Mouse (Mus musculus): Measurements from ENCODE around the gene Rflnb. TPM values are rescaled to one million over a fixed set of nuclear protein-coding genes. Genes with fewer than 3 reads are reported as not detected.

The Rflnb gene
- total RNA-seq (2021) = 10 to 100 TPM; 16.2 to 23.1 TPM
- long read RNA-seq, experiment 1, transcript Rflnb-201 (3 exons, 3,512 nt) = major isoform, 12 of 20 reads
- long read RNA-seq, experiment 1, partial matches to known transcripts = 0 of 20 reads
- long read RNA-seq, experiment 1, other reads (novel, unspliced or antisense) = 8 of 20 reads
- long read RNA-seq, experiment 2, transcript Rflnb-201 (3 exons, 3,512 nt) = major isoform, 8 of 13 reads
- long read RNA-seq, experiment 2, partial matches to known transcripts = 0 of 13 reads
- long read RNA-seq, experiment 2, other reads (novel, unspliced or antisense) = 5 of 13 reads

DNA sequence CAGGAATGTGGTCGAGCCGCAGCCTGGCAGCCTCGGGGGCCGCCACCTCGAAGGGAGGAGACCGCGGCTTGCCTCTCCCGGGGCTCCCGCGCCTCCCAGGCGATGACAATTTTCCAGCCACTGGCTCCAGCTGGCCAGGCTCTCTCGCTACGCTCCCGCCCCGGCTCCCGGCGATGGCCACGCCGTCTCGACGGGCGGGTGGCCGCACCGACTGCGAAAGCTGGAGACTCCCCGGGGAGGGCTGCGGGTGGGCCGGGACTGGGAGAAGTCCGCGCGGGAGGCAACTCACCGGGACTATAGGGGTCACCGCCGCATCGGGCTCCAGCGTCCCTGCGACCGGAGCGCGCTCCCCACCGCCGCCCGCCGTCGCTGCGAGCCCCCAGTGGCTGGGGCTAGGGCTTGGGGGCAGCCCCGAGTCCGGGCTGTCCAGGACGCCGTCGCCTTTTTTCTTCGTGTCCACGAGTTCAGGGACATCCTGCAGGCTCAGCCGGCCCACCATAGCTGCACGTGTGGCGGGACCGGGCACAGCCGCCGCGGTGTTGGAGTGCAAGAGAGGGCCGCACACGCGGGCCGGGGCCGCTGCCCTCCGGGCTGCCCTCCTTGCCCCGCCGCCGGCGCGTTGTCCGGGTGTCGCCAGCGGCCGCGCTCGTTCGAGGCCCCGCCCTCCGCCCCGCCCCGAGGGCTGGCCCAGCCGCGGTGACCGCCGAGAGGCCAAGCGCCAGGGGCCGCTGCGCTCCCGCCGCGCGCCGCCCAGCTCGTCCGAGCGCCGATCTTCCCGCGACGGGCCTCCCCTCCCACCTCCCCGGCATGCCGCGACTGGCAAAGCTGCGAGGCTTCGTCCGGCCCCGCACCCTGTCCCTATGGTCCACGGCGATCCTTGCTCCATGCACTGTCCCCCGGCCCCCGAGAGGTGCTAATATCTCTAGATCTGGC, at the start of gene Rflnb:
Gene Rflnb (minus strand): TSS at position 644 of the 933 bp plus-strand sequence.
- DNase-seq = peak; percentile 85 to 87
- intact Hi-C loops (cut with DNase I) = loop anchor here (5.0 kb wide), 2 partner anchors 55 to 140 kb away; no protein-coding TSS in a partner anchor

DNA sequence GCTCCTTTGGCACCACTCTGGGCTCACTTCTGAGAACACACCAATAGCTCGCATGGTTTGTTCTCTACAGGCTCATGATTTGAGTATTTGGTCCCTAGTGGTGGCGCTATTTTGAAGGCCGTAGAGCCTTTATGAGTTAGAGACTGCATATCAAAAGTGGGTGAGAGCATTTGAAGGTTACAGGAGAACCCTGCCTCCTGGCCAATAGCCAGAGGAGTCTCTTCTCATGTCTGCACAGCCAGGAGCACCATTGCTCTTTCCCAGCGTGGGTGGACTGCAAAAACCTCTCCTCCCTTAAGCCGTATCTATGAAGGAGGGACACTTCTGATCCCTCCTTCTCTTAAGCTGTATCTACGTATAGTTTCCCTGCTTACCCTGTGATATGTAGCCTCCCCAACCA, 49.8 kb upstream of the Rflnb start:
- intact Hi-C loops (cut with DNase I) = no loop called here
- DNase-seq = no peak

DNA sequence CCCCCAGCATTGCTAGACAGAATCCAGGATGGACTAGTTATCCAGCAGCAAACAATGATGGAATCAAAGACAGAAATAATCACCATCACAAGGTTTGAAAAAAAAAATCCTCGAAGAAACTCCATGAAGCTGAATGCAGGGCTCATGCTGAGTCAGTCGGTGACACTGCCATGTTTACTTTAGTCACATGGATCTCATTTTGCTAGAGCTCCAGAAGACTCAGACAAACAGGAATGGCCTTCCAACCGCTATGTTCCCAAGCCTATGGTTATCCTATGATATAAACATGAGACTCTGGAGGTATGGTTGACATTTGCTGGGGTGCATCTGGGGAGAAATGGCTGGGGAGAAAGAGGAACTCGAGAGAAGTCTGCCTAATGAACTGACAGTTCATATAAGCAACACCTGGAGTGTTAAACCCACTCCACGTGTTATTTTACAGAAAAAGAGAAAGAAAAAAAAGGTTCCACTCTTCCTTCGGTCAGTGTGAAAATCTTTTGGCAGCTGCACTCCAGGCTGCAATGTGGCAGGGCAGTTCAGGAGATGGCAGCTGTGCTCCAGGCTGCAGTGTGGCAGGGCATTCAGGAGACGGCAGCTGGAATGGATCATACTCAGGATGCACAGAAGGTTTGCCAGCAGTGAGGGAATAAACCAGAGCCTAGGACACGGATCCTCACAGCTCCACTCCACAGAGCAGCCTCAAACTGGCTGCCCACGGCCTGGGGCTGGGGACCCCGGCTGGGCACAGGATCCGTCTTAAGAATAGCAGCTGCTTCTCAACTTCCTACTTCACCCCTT, 46.9 kb upstream of the Rflnb start:
- intact Hi-C loops (cut with DNase I) = no loop called here
- DNase-seq = no peak

DNA sequence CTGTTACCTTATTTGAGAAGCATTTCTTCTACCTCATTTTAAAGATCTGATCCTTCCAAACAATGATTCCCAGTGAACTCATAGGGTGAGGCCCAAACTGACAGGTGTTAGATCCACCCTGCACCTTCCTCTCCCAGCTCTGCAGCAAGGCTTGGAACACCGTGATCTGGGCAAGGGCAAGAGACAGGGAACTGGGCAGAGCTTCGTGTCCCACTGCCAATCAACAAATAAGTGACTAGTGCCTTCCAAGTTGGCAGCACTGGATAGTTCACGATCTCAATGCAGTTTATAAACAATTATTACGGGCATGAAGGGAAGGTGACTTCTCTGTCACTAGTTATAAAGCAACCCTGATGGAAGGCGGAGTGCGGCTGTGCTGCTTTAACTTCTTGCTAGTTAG, 42.2 kb upstream of the Rflnb start:
- intact Hi-C loops (cut with DNase I) = loop anchor here (5.0 kb wide), 1 partner anchor 38 kb away; no protein-coding TSS in a partner anchor
- DNase-seq = peak in 1 of 2 experiments; percentile 15

DNA sequence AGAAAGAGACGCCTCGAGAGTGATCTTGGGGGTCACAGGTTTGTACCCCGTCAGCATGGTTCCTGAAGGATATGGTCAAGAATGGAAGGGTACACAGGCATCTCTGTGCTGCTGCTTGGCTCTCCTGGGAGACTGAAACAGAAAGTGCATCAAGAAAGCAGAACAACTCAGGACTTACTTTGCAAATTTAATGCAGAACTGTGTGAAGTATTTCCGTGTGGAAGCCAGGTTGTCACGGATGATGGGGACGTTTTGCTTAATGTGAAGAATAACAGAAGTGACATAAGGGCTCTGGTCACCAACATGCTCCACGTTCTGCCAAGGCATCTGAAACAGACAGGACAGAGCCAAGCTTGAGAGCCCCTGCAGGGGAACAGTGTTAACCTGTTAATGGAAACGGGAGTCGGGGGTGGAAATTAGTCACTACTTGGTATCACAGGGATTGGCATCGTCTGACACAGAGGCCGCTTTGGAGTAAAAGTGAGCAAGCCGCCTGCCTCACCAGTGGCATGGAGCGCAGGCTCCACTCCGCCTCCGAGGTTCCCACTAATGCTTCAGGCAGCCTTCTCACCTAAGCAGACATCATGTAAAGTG, 39.1 kb upstream of the Rflnb start:
- DNase-seq = no peak
- intact Hi-C loops (cut with DNase I) = loop anchor here (5.0 kb wide), 1 partner anchor 34 kb away; no protein-coding TSS in a partner anchor

DNA sequence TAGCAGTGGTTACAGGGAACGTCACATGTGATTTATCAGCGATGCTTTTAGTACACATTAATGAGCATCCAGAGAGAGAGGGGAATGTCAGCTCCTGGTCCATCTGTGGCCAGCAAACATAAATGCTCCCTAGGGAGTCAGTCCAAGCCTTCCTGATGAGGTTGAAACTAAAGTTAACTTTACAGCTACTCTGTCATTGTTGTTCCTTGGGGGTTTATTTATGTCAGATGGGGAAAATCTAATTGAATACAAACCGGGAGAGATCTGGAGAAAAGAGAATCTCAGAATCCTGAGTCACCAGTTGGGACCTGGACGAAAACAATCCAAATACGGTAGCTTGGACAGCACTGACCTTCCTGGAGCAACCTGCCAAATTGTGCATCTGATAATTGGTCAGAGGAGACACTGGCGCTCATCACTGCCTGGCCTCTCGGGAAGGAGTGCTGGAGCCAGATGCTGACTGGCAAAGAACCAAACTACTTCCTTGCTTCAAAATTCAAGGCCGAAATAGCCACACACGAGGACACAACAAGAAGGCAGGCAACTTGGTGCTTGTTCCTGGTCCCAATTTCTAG, 38.0 kb upstream of the Rflnb start:
- peak in 1 of 2 experiments; percentile 46 for DNase-seq
- intact Hi-C loops (cut with DNase I) = loop anchor here (5.0 kb wide), 1 partner anchor 33 kb away; no protein-coding TSS in a partner anchor

DNA sequence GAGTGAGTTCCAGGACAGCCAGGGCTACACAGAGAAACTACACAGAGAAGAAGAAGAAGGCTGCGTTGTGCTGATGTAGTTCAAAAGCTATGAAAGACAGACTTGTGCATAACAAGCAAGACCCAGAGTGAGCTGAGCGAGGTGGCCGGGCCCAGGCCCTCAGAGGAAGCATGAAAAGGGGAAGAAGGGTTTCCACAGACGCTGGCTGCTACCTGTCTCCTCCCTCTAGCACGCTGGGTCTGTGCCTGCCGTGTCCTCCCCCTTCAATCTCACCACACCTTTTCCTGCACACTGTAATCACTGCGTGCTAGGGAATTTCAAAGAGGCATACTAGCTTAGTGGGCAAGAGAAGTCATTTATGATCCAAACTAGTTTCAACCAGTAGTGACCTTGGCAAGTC, 36.8 kb upstream of the Rflnb start:
- intact Hi-C loops (cut with DNase I) = no loop called here
- DNase-seq = no peak

DNA sequence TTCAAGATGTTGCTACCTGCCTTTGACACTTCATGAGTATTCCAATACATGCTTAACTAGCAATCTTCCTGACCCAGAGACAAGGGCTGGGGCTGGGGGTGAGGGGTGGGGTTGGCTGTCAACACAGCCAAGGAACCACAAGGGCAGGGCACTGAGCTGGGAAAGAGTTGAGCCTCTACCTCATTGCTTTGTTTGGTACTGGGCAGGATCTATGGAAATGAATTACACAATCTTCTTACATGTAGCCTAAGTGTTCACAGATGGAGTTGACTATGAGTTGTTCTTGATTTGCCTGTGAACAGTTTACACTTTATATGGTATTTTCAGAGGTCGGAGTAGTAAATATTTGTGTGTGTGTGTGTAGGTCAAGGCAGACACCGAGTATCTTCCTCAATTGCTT, 33.3 kb upstream of the Rflnb start:
- intact Hi-C loops (cut with DNase I) = no loop called here
- no peak for DNase-seq

DNA sequence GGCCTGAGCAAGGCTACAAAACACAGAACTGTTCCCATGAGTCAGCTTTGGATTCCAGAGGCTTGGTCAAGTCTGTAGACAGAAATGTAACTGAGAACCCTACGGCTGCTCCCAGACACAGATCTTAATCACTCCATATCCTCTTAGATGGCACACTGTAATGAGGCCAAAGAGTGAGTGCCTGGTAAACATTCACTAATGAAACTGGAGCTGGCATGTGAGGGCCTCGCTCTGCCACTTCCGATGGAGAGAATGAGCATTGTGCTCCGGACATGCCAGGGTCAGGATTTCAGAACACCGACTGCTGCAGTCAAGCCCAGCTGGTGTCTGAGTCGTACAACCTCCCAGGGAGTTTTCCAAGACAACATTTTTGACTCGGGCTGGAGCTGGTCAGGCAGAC, 32.4 kb upstream of the Rflnb start:
- no peak for DNase-seq

DNA sequence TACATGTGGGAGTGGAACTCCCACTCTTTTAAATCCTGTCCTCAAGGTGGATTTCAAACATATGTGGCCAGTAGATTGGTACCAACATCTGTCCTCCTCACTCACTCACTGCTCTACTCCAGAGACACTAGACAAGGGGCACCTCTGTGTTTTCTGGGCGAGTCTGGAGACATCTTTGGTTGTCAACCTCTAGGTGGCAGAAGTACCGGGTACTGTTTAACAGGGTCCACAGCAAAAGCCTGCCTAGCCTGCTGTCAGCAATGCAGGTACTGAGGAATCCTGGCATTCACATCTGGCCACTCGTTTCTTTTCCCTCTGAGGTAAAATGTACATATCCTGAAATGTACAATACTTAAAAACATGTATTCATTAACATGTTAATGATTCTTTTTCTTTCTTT, 28.9 kb upstream of the Rflnb start:
- intact Hi-C loops (cut with DNase I) = no loop called here
- no peak for DNase-seq

More for the DNA sequence above, 32.4 kb upstream of the Rflnb start:
- intact Hi-C loops (cut with DNase I) = no loop called here

DNA sequence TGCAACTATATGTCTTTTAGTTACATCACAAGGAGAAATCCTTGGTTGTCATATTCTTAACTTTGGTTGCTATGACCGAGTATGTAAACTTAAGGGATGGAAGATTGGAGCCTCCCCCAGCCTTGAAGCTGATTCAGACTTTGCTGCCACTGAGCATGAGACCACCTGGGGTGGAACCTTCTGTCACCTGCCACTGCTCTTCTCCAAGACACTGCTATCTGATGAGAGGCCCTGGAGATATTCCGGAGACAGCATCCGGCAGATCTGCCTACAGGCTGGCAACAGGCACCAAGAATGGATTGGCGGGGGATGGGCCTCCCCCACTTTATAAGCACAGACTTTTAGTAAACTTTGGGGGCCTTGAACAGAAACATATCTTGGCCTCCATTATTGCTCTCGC, 24.9 kb upstream of the Rflnb start:
- intact Hi-C loops (cut with DNase I) = no loop called here
- no peak for DNase-seq

DNA sequence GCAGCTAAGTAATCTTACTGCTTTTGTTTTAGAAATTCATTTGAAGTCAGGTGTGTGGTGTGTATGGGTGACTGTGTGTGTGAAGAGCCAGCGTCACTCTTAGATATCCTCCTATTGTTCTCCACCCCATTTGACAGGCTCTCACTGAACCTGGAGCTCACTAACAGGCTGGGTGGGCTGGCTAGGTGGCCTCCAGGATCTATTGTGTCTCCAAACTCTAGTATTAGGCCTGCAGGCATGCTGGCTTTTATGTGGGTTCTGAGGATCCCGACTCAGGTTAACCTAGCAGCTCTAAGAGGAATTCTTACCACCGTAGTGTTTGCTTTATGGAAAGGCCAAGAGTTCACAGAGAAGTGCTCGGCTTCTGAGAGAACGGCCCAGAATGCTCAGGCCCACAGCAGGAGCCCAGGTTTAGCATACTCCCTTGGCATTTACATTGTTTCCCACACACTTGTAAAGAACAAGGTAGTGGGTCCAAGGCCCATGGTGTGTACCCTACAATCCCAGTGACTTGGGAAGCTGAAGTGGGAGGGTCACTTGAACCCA, 23.5 kb upstream of the Rflnb start:
- no peak for DNase-seq
- intact Hi-C loops (cut with DNase I) = no loop called here

DNA sequence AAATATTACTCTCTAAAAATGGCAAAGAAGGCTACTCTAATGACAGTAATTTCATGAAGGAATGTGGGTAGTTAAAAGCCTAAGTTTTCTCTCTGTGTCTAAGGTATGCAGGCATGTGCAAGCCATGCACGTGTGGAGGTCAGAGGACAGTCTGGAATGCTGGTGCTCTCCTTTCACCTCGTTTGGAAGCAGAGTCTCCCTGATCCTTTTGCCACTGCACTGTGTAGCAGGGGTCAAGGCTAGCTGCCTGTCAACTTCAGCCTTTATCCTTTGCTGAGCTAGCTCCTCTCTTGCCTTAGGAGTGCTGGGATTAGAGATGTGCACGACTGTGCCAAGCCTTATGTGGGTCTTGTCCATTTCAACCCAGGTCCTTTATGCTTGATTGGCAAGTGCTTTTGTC, 22.9 kb upstream of the Rflnb start:
- no peak for DNase-seq
- intact Hi-C loops (cut with DNase I) = no loop called here

DNA sequence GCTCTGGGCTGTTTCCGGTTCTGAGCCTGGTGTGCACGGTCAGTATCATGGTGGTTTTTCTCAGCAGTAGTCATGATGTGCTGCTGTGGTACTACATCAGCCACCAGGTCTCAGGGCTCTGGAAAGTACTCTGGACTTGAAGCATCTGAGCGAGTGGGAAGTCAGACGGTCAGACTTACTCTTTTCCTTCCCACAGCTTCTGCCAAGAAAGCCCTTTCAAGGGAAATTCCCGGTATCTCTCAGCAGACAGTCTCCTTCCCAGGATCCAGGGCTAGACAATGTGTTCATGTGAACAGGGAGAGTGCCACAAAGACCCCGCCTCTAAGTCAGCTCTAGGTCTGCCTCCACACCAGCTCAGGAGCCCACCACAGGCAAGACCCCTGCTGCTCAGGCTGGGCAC, 17.8 kb upstream of the Rflnb start:
- no peak for DNase-seq
- intact Hi-C loops (cut with DNase I) = no loop called here

DNA sequence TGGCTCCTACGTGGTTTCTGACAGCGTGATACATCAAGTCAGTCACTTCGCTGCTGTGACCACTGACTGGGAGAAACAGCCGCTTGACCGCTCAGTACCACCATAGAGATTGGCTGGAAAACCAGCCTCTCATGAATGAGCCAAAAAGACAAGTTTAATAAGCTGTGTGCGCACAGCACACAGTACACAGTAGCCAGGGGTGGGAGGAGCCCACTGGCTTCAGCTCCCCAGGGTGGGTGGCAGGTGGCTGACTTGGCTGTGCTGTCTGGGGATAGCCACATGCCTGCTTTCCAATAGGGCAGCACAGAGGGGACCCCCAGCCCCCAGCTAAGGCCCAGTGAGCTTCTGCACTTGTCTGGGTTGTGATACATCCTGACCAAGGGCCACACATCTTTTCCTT, 16.9 kb upstream of the Rflnb start:
- intact Hi-C loops (cut with DNase I) = no loop called here
- DNase-seq = no peak

DNA sequence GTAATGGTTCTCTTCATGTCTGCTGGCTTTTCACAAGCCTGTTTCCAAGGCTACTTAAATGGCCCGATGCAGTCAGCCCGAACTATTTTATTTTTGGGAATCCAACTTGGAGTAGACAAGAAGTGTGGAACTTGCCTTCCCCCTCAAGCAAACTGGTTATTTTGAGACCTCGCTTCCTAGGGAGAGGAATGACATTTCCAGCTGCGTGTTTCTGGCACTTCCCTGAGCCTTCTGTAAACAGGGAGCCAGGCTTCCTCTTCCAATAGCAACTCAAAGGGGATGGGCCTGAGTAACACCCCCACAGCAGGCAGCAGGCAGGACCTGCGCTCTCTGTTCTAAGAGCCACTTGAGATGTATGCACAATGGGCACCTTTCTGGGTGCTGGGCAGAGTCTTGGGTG, 15.3 kb upstream of the Rflnb start:
- intact Hi-C loops (cut with DNase I) = no loop called here
- peak in 1 of 2 experiments; percentile 40 for DNase-seq

DNA sequence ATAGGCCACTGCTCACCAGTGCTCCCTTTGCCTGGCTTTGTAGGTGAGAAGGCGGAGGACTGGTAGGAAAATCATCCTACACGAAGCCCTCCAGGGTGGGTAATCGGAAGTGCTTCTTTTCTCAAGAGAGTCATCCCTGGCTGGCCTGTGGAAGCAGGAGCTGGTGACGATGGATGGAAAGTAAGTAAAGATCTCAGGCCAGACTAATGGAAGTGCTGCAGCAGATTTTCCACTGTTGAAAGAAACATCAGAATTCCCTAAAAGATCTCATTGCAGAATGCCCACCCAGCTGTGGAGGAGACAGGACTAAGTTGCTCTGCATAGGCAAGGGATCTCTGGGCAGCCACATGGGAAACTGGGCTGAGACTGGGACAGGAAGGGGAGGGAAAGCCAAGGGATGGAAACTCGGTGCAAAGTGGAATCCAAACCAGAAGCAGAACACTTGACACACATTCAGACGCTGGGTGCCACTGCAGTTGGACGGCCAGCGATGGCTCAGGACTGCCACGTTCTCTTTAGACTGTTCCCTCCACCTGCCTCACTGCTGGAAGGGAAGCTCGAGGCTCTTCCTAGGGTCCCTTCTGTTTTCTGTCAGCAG, 14.6 kb upstream of the Rflnb start:
- DNase-seq = no peak
- intact Hi-C loops (cut with DNase I) = no loop called here

DNA sequence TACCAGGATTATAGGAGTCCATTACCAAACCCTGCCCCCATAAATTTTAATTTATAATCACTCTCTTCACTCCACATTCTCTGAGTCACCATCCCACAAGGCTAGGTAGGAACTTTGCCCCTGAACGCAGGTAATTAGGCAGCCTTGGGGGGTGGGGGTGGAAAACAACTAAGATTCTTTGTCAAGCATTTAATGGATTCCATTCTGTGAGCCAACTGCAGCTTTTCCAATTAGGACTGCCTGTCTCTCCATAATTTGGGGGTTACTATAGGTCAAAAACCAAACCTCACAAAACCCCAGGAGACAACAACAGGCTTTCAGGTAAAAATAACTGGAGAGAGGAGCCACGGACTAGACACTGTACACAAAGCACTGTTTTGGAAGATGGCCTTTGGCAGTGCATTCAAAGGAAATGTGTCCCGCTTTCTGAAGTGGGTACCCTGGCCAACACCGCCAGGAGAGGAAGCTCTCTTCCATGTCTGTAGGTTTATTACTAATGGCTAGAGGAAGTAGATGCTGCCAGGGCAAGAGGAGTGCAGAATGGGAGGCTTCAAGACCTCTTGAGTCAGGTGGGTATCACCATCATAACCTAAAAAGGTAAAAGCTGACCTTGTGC, 13.3 kb upstream of the Rflnb start:
- no peak for DNase-seq
- intact Hi-C loops (cut with DNase I) = no loop called here

DNA sequence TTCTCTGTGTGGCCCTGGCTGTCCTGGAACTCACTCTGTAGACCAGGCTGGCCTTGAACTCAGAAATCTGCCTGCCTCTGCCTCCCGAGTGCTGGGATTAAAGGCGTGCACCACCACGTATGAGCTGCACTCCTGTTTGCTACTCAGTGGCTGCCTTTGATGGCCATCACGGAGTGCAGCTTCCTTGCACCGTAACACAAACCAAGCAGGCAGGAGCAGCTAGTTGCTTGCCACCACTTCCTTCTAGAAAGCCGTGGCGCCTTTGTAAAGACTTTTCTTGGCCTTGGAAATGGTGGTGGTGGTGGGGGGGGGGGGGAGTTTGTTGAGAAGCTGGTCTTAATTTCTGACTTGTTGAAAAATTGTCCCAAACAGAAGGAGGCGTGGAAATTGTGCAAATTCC, 12.5 kb upstream of the Rflnb start:
- intact Hi-C loops (cut with DNase I) = no loop called here

More for the DNA sequence above, 12.5 kb upstream of the Rflnb start:
- DNase-seq = no peak

Data from gastrocnemius, postnatal 36 days (tissue).